Mouse (Mus musculus) heart, embryonic 14.5 days (tissue): ENCODE measurements around the gene Rps6kb1. TPM values are rescaled to one million over a fixed set of nuclear protein-coding genes. Genes with fewer than 3 reads are reported as not detected.

Experiments used
- ATAC-seq: fragments of 200-750 bp; cut with Nextera tagmentation; 2 replicates; pipeline ENCODE4 v1.8.0; 2017; ENCODE audit warnings: low read depth, moderate TSS enrichment; ENCODE audit not compliant: insufficient number of reproducible peaks, insufficient read depth, low FRiP score
- H3K27ac ChIP-seq, 2 experiments: fragments of 200-500 bp in 1 of 2; fragments of 300-500 bp in 1 of 2; sonication (generic) in 1 of 2; replicated peaks in 1 of 2; 2 replicates each; pipeline ENCODE4 v1.5.1; 2012 to 2014; ENCODE audit warnings: low read depth in 2 of 2, low read length in 2 of 2, control low read depth in 1 of 2, mild to moderate bottlenecking in 1 of 2, mixed read lengths in 1 of 2; ENCODE audit not compliant: control insufficient read depth in 1 of 2, insufficient read depth in 1 of 2
- H3K27me3 ChIP-seq: fragments of 300-500 bp; sonication (generic); 2 replicates; pipeline ENCODE4 v1.6.1; 2014; ENCODE audit warnings: mild to moderate bottlenecking, low read length, control low read depth; ENCODE audit not compliant: control insufficient read depth, insufficient read depth
- H3K36me3 ChIP-seq: fragments of 300-500 bp; sonication (generic); 2 replicates; pipeline ENCODE4 v1.6.1; 2014; ENCODE audit warnings: mild to moderate bottlenecking, control low read depth, low read length, mixed read lengths; ENCODE audit not compliant: control insufficient read depth, insufficient read depth
- H3K4me1 ChIP-seq, 2 experiments: fragments of 200-500 bp in 1 of 2; fragments of 300-500 bp in 1 of 2; sonication (generic) in 1 of 2; 2 replicates each; pipeline ENCODE4 v1.6.1; 2012 to 2014; ENCODE audit warnings: low read length in 2 of 2, control low read depth in 1 of 2, mixed read lengths in 1 of 2; ENCODE audit not compliant: control insufficient read depth in 2 of 2, insufficient read depth in 2 of 2
- H3K4me2 ChIP-seq: fragments of 300-500 bp; sonication (generic); 2 replicates; pipeline ENCODE4 v1.6.1; 2014; ENCODE audit warnings: mild to moderate bottlenecking, low read length
- H3K4me3 ChIP-seq, 2 experiments: fragments of 200-500 bp in 1 of 2; fragments of 300-500 bp in 1 of 2; sonication (generic) in 1 of 2; 2 replicates each; pipeline ENCODE4 v1.5.1; 2012 to 2014; ENCODE audit warnings: low read length in 2 of 2, mild to moderate bottlenecking in 2 of 2, control low read depth in 1 of 2, low read depth in 1 of 2, moderate library complexity in 1 of 2; ENCODE audit not compliant: control insufficient read depth in 1 of 2, insufficient read depth in 1 of 2
- H3K9ac ChIP-seq: fragments of 300-500 bp; sonication (generic); 2 replicates; pipeline ENCODE4 v1.6.1; 2014; ENCODE audit warnings: mild to moderate bottlenecking, low read length
- H3K9me3 ChIP-seq: fragments of 300-500 bp; sonication (generic); 2 replicates; pipeline ENCODE4 v1.6.1; 2016; ENCODE audit warnings: low read length, control low read depth; ENCODE audit not compliant: control insufficient read depth
- WGBS: fragments of 180-500 bp; shearing (Covaris S2); extraction: QIAGEN DNeasy Blood & Tissue Kit; methylation state at CpG from one replicate; pipeline ENCODE4 v1.1.7; 2014; 5-methylcytosine and 5-hydroxymethylcytosine counted together
- polyA plus RNA-seq: library from polyadenylated mRNA; unstranded; fragments of >200 nt; fragmentation: Nextera tagmentation; extraction: Ambion mirVana; gene quantifications from 2 replicates; pipeline ENCODE4 v1.2.1, GENCODE M21; 2014

Gene Rps6kb1
- polyA plus RNA-seq, 1 experiment from 2014 or later, result 34.8 TPM

GRCm38 (mm10) chr11:86507334-86507733 lies 37.3 kb downstream of the Rps6kb1 start:
- 43% methylated on average over 2 of the region's 2 CpGs for WGBS
- no peak for ATAC-seq

GRCm38 (mm10) chr11:86503121-86503520 lies 41.5 kb downstream of the Rps6kb1 start:
- Histone ChIP-seq H3K27ac (no peak overlapping the region), H3K27me3 (no peaks in the 10 kb centered on the region), H3K9ac (no peak overlapping the region), H3K36me3 (peaks cover 90% of the 10 kb centered on the region), H3K4me3 (no peak overlapping the region), H3K4me1 (0 out of 4 replicates have a peak, but pooled peaks cover 0 to 3% of the 10 kb centered on the region in 2 experiments), H3K9me3 (no peaks in the 10 kb centered on the region), H3K4me2 (no peak overlapping the region)
- no peak for ATAC-seq
- WGBS, result 92% methylated on average over 2 of the region's 2 CpGs

More at GRCm38 (mm10) chr11:86507334-86507733, 37.3 kb downstream of the Rps6kb1 start:
- Histone ChIP-seq H3K27me3 (no peaks in the 10 kb centered on the region), H3K36me3 (peaks cover 98% of the 10 kb centered on the region), H3K9ac (no peak overlapping the region), H3K9me3 (no peaks in the 10 kb centered on the region), H3K27ac (no peak overlapping the region), H3K4me1 (no peaks in the 10 kb centered on the region), H3K4me2 (no peak overlapping the region), H3K4me3 (no peak overlapping the region)

GRCm38 (mm10) chr11:86500795-86501194 lies 43.8 kb downstream of the Rps6kb1 start:
- Histone ChIP-seq H3K4me1 (0 out of 4 replicates have a peak, but pooled peaks cover 0 to 3% of the 10 kb centered on the region in 2 experiments), H3K4me3 (no peak overlapping the region), H3K27ac (no peak overlapping the region), H3K9me3 (no peaks in the 10 kb centered on the region), H3K36me3 (peaks cover 86% of the 10 kb centered on the region), H3K27me3 (no peaks in the 10 kb centered on the region), H3K9ac (no peak overlapping the region), H3K4me2 (no peak overlapping the region)
- 69% methylated on average over 1 of the region's 1 CpGs for WGBS
- ATAC-seq, result no peak

GRCm38 (mm10) chr11:86497908-86498307 lies 46.7 kb downstream of the Rps6kb1 start:
- WGBS, result 76% methylated on average over 3 of the region's 3 CpGs
- no peaks in the 10 kb centered on the region for H3K27me3 ChIP-seq
- no peak for ATAC-seq
- no peak overlapping the region for H3K4me2 ChIP-seq
- H3K4me1 ChIP-seq, result 0 out of 4 replicates have a peak, but pooled peaks cover 0 to 3% of the 10 kb centered on the region in 2 experiments
- peaks cover 84% of the 10 kb centered on the region for H3K36me3 ChIP-seq
- no peaks in the 10 kb centered on the region for H3K9me3 ChIP-seq
- no peak overlapping the region for H3K27ac ChIP-seq
- no peak overlapping the region for H3K4me3 ChIP-seq
- H3K9ac ChIP-seq, result no peak overlapping the region

GRCm38 (mm10) chr11:86497356-86497755 lies 47.2 kb downstream of the Rps6kb1 start:
- Histone ChIP-seq H3K27ac (no peak overlapping the region), H3K4me2 (no peak overlapping the region), H3K9ac (no peak overlapping the region), H3K4me1 (0 out of 4 replicates have a peak, but pooled peaks cover 0 to 3% of the 10 kb centered on the region in 2 experiments), H3K9me3 (no peaks in the 10 kb centered on the region), H3K36me3 (peaks cover 84% of the 10 kb centered on the region), H3K4me3 (no peak overlapping the region), H3K27me3 (no peaks in the 10 kb centered on the region)
- ATAC-seq, result no peak
- WGBS, result 85% methylated on average over 1 of the region's 1 CpGs

GRCm38 (mm10) chr11:86490782-86491181 lies 53.8 kb downstream of the Rps6kb1 start:
- H3K9me3 ChIP-seq, result no peaks in the 10 kb centered on the region
- no peaks in the 10 kb centered on the region for H3K27me3 ChIP-seq
- H3K4me1 ChIP-seq, result peaks cover 2 to 5% of the 10 kb centered on the region in 2 experiments
- ATAC-seq, result no peak
- no peak overlapping the region for H3K27ac ChIP-seq
- no peak overlapping the region for H3K4me3 ChIP-seq
- 93% methylated on average over 1 of the region's 1 CpGs for WGBS
- H3K4me2 ChIP-seq, result no peak overlapping the region
- no peak overlapping the region for H3K9ac ChIP-seq
- H3K36me3 ChIP-seq, result peaks cover 81% of the 10 kb centered on the region

- peak overlapping the region; percentile 59 to 68 for H3K4me3 ChIP-seq
- peaks cover 26% of the 10 kb centered on the region for H3K36me3 ChIP-seq
- H3K4me1 ChIP-seq, result peaks cover 4 to 7% of the 10 kb centered on the region in 2 experiments
- 0% methylated on average over 25 of the region's 25 CpGs for WGBS
- peak overlapping the region; percentile 84 for H3K9ac ChIP-seq
- H3K9me3 ChIP-seq, result no peaks in the 10 kb centered on the region
- no peak for ATAC-seq
- peak overlapping the region; percentile 71 for H3K4me2 ChIP-seq
- peak overlapping the region; percentile 56 to 90 for H3K27ac ChIP-seq
- no peaks in the 10 kb centered on the region for H3K27me3 ChIP-seq
These were observed 59.6 kb downstream of the Rps6kb1 start for GRCm38 (mm10) chr11:86484910-86485510.
